Mouse (Mus musculus): ENCODE results near the gene D230025D16Rik.

- TF ChIP-seq EP300 (IDR thresholded peaks at IDR 0.05; ENCODE audit: low read depth) (no peak), CTCF (IDR thresholded peaks at IDR 0.05; ENCODE audit: low read depth) (no peak)
These were observed 1.1 kb upstream of the D230025D16Rik start for GRCm38 (mm10) chr8:105223850-105224249.
